Mouse (Mus musculus): ENCODE results near the gene Nsg2.

Gene Nsg2

DNA sequence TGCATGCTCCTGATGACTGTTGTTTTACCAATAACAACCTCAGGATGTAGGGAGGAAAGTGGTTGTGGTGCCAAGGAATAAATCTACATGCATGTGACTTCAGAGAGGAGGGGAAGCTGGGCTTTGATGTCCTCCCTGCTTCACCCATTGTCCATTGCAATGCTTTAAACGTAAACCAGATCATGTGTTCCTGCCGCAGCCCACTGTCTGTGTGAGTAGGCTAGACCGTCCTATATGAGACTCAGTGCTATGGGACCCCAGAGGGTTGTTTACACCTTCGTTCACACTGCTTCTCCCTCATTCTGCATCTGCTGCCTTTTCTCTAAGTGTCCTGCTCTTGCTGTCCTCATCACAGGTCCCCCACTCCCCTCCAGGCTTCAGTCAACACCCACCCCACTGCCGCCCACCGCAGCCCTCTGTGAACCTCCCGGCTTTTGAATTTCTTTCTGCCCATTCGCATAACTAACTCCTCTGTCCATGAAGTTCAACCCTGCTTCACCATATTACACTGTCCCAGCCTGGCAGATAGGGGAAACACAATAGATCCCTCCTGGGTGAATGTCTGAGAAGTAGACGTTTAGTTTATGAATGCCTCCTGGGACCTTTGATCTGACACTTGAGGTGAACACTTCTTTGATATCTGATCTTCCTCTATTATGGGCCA is 87.6 kb downstream of the Nsg2 start:
- no peak for DNase-seq

DNA sequence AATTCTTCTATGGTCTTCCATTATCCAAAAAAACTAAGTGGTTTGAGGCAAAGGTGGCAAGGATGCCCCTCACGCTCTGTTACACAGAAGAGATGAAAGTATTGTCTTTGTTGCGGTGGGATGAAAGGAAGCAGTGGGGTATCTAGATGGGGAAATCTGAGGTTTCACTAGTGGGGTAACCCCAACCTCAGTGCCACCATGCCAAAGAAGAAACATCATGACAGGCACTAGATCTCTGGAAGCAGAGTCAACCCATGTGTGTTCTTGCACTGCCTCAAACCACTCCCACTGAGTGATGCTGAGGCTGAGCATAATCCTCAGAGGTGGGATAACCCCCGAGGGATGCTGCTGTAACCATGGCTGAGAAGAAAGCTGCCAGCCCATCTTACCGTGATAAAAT is 95.5 kb downstream of the Nsg2 start:
- no peak for DNase-seq

DNA sequence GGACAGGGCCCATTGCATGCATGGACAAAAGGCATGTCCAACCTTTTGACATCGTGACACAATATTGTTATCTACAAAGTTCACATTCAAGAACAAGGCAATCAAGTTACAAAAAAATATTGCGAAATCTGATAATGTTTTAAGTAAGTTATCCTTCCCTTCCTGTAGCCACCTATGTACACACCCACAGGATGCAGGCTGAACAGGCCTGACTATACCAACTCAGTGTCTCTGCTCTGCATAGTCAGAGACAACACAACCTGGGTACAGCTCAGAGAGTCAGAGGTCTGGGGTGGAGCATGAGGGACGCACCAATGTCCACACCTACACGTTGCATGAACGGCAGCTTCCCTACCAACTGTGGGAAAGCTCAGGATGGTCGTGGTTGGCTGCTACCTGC is 96.1 kb downstream of the Nsg2 start:
- DNase-seq, result no peak

DNA sequence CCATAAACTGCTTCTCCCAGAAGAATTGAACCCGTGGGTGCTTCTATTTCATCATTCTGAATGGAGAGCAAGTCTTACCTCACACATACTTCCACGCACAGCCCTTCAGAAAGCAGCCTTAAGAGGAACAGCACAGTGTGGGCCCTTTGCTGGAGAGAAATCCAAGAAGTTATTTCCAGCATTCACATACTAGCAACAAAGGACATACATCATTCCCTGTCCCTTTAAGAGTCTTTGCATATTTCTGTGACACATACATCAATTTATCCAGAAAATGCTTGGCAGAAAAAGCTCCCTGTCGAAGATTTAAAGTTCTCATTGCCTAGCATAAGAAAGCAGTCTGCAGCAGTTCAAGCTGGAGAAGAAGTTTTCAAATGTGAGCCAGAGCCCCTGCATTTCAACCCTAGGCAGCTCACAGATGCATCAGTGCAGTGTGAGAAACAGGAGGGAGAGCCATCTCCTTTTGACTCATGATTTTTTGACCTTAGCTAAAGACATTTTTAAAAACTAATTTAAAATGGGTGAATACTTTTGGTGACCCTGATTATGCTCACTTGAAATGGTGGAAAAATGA is 100.9 kb downstream of the Nsg2 start:
- DNase-seq, result no peak

DNA sequence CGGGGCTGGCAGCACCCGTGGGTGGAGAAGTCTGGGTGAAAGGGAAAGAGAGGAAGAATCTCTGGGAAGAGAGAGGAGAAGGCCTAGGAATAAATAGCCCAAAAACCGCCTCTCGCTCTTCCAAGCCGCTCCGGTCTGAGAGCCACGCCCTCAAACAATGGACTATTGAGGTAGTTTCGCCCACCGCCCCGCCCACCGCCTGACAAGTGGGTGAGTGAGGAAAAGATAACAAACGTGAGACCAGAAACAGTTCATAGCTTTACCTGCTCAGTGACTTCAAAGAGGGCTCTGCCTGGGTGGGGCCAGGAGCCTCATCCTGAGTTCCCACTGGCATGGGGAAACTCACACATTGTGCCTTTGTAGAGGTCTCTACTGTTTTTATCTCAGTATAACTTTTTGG is 102.7 kb downstream of the Nsg2 start:
- DNase-seq, result no peak

DNA sequence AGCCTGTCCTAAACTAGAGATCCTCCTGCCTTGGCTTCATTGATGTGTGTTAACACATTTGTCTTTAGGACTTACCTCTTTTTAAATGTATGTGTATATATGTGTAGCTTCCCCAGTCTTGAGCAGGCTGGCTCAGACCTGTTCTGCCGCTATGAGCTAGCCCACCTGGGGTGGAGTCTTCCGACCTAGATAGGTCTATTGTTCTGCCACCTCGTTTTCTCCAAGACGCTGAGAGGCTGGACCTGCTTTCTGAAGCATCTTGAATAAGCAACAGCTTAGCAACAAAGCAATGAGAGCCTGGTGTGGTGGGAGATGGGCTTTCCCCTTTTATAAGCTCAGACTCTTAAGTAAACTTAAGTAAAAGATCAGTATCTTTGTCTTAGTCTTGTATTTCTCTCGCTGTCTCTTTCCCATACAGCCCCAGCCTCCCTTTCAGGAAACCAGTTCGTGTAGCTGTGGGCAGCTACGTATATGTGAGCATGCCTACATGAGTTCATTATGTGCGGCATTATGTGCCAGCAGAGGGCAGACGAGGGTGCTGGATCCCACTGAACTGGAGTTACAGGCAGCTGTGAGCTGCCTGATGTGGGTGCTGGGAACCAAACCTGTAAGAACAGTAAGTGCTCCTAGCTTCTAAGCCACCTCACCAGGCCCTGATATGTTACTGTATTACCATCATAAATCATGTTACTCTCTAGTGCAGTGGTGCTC is 104.3 kb downstream of the Nsg2 start:
- DNase-seq, result no peak

DNA sequence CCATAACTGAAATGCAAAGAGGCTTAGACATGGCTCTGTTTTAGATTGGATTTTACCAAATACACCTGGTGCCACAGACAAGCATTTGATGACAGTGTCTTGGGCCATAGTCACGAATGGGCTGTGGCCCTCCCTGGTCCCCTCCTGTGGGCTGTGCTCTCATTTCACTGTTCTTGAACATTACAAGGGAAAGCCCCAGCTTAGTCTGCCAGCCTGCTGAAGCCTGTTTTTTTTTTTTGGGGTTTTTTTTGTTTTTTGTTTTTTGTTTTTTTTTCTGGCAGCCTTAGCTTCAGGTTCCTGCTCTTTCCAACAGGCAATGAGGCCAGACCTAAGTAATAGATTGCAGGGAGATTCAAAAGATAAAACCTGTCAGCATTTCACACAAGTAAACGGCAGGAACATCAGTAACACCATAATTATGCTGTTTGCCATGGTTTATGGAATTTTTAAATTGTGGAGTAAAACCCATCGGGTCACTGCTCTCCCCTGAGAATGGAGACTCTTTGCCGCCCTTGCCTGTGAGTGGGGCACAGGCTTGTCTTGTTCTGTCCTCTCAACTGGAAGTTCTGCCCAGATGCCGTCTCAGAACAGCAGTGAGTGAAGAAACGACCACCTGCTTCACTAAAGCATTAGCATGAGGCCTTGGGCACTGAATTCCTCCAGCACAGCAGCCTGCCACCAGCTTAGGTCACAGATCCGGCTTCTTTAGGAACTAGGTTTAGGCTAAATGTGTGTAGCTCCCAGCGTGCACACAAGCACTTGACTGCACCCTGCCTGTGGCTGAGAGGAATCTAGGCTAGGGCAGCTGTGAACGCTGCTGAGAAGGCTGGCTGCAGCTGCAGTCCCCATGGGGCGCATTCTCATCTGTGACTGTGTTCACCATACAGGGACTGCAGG is 105.7 kb downstream of the Nsg2 start:
- no peak for DNase-seq

DNA sequence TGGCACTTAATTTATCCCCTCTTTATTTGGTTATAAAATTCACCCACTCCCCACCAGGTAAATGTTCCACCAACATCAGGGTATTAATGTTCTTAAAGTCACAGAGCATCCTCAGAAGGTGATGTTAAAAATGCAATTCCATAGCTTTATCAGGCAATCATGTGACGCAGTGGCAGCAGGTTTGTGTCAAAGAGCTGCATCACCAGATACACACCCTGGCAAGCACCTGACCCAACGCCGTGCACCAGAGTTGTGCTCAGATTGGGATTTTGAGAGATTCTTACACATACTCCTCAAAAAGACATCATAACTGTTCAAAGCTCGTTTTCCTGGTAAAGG is 106.4 kb downstream of the Nsg2 start:
- no peak for DNase-seq

DNA sequence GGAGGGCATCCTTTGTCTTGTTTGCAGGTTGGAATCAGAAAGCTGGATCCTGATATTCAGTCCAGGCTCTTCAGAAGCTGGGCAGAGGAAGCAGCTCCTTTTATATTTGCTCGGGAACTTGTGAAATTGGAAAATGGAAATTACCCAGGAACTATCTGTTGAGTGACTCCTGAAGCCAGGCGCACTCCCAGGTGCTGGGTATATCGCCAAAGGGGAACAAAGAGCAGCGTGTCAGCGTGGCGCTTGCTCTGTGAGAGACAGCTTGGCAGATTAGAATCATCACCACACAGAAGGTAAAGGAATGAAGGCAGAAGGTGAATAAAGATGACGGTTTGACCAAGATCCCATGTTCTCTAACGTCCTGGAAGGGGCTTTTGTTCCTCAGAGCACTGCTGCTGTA is 108.2 kb downstream of the Nsg2 start:
- DNase-seq, result no peak
